Mouse (Mus musculus) MEL (cell line): Measurements from ENCODE around the gene Gm20388.

Experiments used
- EP300 ChIP-seq, 2 experiments: IDR thresholded peaks; 2 replicates each; pipeline ENCODE4 v1.6.1; 2011; ENCODE audit warnings: improper control_type of control experiment in 2 of 2, low read length in 2 of 2, low read depth in 1 of 2, mild to moderate bottlenecking in 1 of 2
- TCF12 ChIP-seq: IDR thresholded peaks from 2 replicates; pipeline ENCODE4 v1.6.1; 2014; ENCODE audit warnings: low read depth, mild to moderate bottlenecking, inconsistent platforms, low read length, improper control_type of control experiment, moderate library complexity

- TF ChIP-seq TCF12 = no peak
- TF ChIP-seq EP300 (IDR thresholded peaks at IDR 0.05; ENCODE audit: low read depth in 1 of 2, low read length in 2 of 2) = no peak
Measured at GRCm38 (mm10) chr8:120569939-120570715, 659.5 kb downstream of the Gm20388 start.
